Mouse (Mus musculus): ENCODE measurements around the gene Inka1.
"Not testable (repeated sequence)": the region's sequence is repeated elsewhere in the genome, so short reads cannot be mapped to it uniquely, and the experiment has no call there.

Gene Inka1

GRCm38 (mm10) chr9:107985131-107986119, at the start of gene Inka1:
Gene Inka1 (minus strand): TSS chr9:107985879.
- DNase-seq: peak; percentile 53 to 62

GRCm38 (mm10) chr9:108032126-108032525, 46.4 kb upstream of the Inka1 start:
- DNase-seq: no peak

GRCm38 (mm10) chr9:108027867-108028266, 42.2 kb upstream of the Inka1 start:
- no peak for DNase-seq

- no peak for DNase-seq
These were observed 40.9 kb upstream of the Inka1 start for GRCm38 (mm10) chr9:108026584-108026983.

GRCm38 (mm10) chr9:108023216-108023615, 37.5 kb upstream of the Inka1 start:
- no peak for DNase-seq

GRCm38 (mm10) chr9:108020741-108021140, 35.1 kb upstream of the Inka1 start:
- no peak for DNase-seq

- no peak for DNase-seq
These were observed 31.4 kb upstream of the Inka1 start for GRCm38 (mm10) chr9:108017127-108017526.

- not testable (repeated sequence) for DNase-seq
These were observed 27.9 kb upstream of the Inka1 start for GRCm38 (mm10) chr9:108013577-108013976.

- no peak for DNase-seq
These were observed 24.7 kb upstream of the Inka1 start for GRCm38 (mm10) chr9:108010385-108010784.

- no peak for DNase-seq
These were observed 22.4 kb upstream of the Inka1 start for GRCm38 (mm10) chr9:108008041-108008440.

GRCm38 (mm10) chr9:108003531-108003890, 17.8 kb upstream of the Inka1 start:
- peak in 1 of 2 experiments; percentile 20 for DNase-seq

- DNase-seq: peak in 1 of 2 experiments; percentile 56
These were observed 17.3 kb upstream of the Inka1 start for GRCm38 (mm10) chr9:108002778-108003530.

GRCm38 (mm10) chr9:108001922-108002770, 16.5 kb upstream of the Inka1 start, which contains the start of gene Ip6k1:
Gene Ip6k1 (plus strand): TSS chr9:108002501.
- DNase-seq: peak; percentile 100

GRCm38 (mm10) chr9:107996049-107996448, 10.4 kb upstream of the Inka1 start, which contains the start of gene Gm20662:
Gene Gm20662 (plus strand): TSS chr9:107996349.
- no peak for DNase-seq

- no peak for DNase-seq
These were observed 9.8 kb upstream of the Inka1 start for GRCm38 (mm10) chr9:107995513-107995912.

- no peak for DNase-seq
These were observed 8.8 kb upstream of the Inka1 start for GRCm38 (mm10) chr9:107994464-107994863.

GRCm38 (mm10) chr9:107993013-107993412, 7.3 kb upstream of the Inka1 start:
- no peak for DNase-seq

- DNase-seq: no peak
These were observed 6.5 kb upstream of the Inka1 start, which contains the start of gene Cdhr4 for GRCm38 (mm10) chr9:107992197-107992596. Gene Cdhr4 (plus strand): TSS chr9:107992497.

GRCm38 (mm10) chr9:107987950-107988349, 2.3 kb upstream of the Inka1 start:
- DNase-seq: no peak

- peak; percentile 81 to 84 for DNase-seq
These were observed 697 bp upstream of the Inka1 start for GRCm38 (mm10) chr9:107986376-107986775.

GRCm38 (mm10) chr9:107984754-107985055, 974 bp downstream of the Inka1 start:
- DNase-seq: no peak

- DNase-seq: no peak
These were observed 1.5 kb downstream of the Inka1 start for GRCm38 (mm10) chr9:107984052-107984753.

Measured in cerebellum, postnatal 36 days (tissue).